Mouse (Mus musculus): Measurements from ENCODE around the gene Cd247.

- TF ChIP-seq CTCF (IDR thresholded peaks at IDR 0.05; ENCODE audit: control insufficient read depth, insufficient read depth, insufficient replicate concordance, low read depth, low read length): no peak
- TF ChIP-seq POLR2A (IDR thresholded peaks at IDR 0.05; ENCODE audit: control insufficient read depth, low read depth, low read length): no peak
Measured at GRCm38 (mm10) chr1:165833910-165834632, 45.6 kb downstream of the Cd247 start.
